Mouse (Mus musculus): ENCODE data around the gene Cnpy4. TPM values are rescaled to one million over a fixed set of nuclear protein-coding genes. Genes with fewer than 3 reads are reported as not detected.
"Not testable (repeated sequence)": the region's sequence is repeated elsewhere in the genome, so short reads cannot be mapped to it uniquely, and the experiment has no call there.

Gene Cnpy4
- polyA plus RNA-seq, 1 experiment = 1.7 TPM

- no peaks in the 10 kb centered on the region for H3K36me3 ChIP-seq (ENCODE audit: control insufficient read depth, insufficient read depth, low read length)
- H3K27me3 ChIP-seq (ENCODE audit: control insufficient read depth, insufficient read depth, low read length) = no peaks in the 10 kb centered on the region
- TF ChIP-seq POLR2A (IDR thresholded peaks at IDR 0.05; ENCODE audit: control insufficient read depth, low read depth, low read length) = no peak
- no peak for TF ChIP-seq CTCF (IDR thresholded peaks at IDR 0.05; ENCODE audit: control insufficient read depth, insufficient read depth, insufficient replicate concordance, low read depth, low read length)
- no peak overlapping the region for H3K27ac ChIP-seq (ENCODE audit: control insufficient read depth, insufficient read depth, low read depth, low read length)
- no peak overlapping the region for H3K4me3 ChIP-seq (ENCODE audit: control insufficient read depth, low read depth, low read length)
- H3K4me1 ChIP-seq (ENCODE audit: control insufficient read depth, insufficient read depth, low read length) = no peaks in the 10 kb centered on the region
Measured at GRCm38 (mm10) chr5:138207253-138207652, 20.0 kb downstream of the Cnpy4 start.

- no peak for TF ChIP-seq CTCF (IDR thresholded peaks at IDR 0.05; ENCODE audit: control insufficient read depth, insufficient read depth, insufficient replicate concordance, low read depth, low read length)
- no peak for TF ChIP-seq POLR2A (IDR thresholded peaks at IDR 0.05; ENCODE audit: control insufficient read depth, low read depth, low read length)
- Histone ChIP-seq H3K36me3 (ENCODE audit: control insufficient read depth, insufficient read depth, low read length) (no peaks in the 10 kb centered on the region), H3K27me3 (ENCODE audit: control insufficient read depth, insufficient read depth, low read length) (no peaks in the 10 kb centered on the region), H3K4me1 (ENCODE audit: control insufficient read depth, insufficient read depth, low read length) (no peaks in the 10 kb centered on the region), H3K27ac (ENCODE audit: control insufficient read depth, insufficient read depth, low read depth, low read length) (no peak overlapping the region), H3K4me3 (ENCODE audit: control insufficient read depth, low read depth, low read length) (no peak overlapping the region)
Measured at GRCm38 (mm10) chr5:138207873-138208272, 20.6 kb downstream of the Cnpy4 start.

DNA sequence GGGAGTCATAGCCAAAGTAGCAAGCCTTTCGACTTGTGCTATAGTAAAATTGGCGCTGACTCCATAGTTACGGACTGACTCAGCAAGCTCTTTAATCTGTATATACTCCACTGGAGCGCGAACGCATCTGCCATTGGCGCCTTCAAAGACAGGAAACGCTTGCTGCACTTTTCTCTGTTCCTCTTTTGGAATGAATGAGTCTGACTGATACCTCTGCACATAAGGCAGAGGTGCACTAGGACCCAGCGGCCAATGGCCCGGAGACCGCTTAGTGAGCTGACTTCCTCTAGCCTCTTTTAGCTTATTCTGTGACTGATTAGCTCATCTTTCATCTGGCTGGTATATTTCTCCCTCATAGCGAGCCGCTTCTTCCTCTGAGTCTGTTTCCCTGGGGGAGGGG is 29.3 kb downstream of the Cnpy4 start:
- not testable (repeated sequence) for H3K4me1 ChIP-seq (ENCODE audit: control insufficient read depth, insufficient read depth, low read length); H3K4me3 ChIP-seq (ENCODE audit: control insufficient read depth, low read depth, low read length); H3K36me3 ChIP-seq (ENCODE audit: control insufficient read depth, insufficient read depth, low read length); H3K27me3 ChIP-seq (ENCODE audit: control insufficient read depth, insufficient read depth, low read length); H3K27ac ChIP-seq (ENCODE audit: control insufficient read depth, insufficient read depth, low read depth, low read length)

GRCm38 (mm10) chr5:138219864-138220263 is 32.6 kb downstream of the Cnpy4 start:
- H3K36me3 ChIP-seq (ENCODE audit: control insufficient read depth, insufficient read depth, low read length) = no peaks in the 10 kb centered on the region
- TF ChIP-seq POLR2A (IDR thresholded peaks at IDR 0.05; ENCODE audit: control insufficient read depth, low read depth, low read length) (no peak), CTCF (IDR thresholded peaks at IDR 0.05; ENCODE audit: control insufficient read depth, insufficient read depth, insufficient replicate concordance, low read depth, low read length) (no peak)
- no peaks in the 10 kb centered on the region for H3K4me1 ChIP-seq (ENCODE audit: control insufficient read depth, insufficient read depth, low read length)
- H3K27ac ChIP-seq (ENCODE audit: control insufficient read depth, insufficient read depth, low read depth, low read length) = no peak overlapping the region
- no peak overlapping the region for H3K4me3 ChIP-seq (ENCODE audit: control insufficient read depth, low read depth, low read length)
- H3K27me3 ChIP-seq (ENCODE audit: control insufficient read depth, insufficient read depth, low read length) = no peaks in the 10 kb centered on the region

DNA sequence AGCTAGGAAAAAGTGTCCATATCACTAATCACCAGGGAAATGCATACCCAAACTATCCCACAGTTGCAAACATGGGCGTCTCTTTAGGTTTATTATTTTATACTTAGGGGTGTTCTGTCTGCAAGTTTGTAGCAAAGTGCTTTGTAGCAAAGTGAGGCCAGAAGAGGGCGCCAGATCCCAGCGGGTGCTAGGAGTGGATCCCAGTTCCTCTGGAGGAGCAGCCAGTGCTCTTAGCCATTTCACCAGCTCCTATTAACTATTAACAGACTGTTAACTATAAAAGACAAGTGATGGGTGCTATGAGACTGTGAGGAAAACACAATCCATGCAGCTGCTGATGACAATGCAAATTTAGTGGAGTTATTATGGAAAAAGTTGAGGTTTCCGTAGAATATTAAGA is 34.8 kb downstream of the Cnpy4 start:
- no peaks in the 10 kb centered on the region for H3K4me1 ChIP-seq (ENCODE audit: control insufficient read depth, insufficient read depth, low read length)
- H3K27ac ChIP-seq (ENCODE audit: control insufficient read depth, insufficient read depth, low read depth, low read length) = no peak overlapping the region
- no peaks in the 10 kb centered on the region for H3K27me3 ChIP-seq (ENCODE audit: control insufficient read depth, insufficient read depth, low read length)
- H3K4me3 ChIP-seq (ENCODE audit: control insufficient read depth, low read depth, low read length) = no peak overlapping the region
- TF ChIP-seq POLR2A (IDR thresholded peaks at IDR 0.05; ENCODE audit: control insufficient read depth, low read depth, low read length) = no peak
- TF ChIP-seq CTCF (IDR thresholded peaks at IDR 0.05; ENCODE audit: control insufficient read depth, insufficient read depth, insufficient replicate concordance, low read depth, low read length) = peak; percentile 67; the same call in 1 of the 2 replicates
- H3K36me3 ChIP-seq (ENCODE audit: control insufficient read depth, insufficient read depth, low read length) = no peaks in the 10 kb centered on the region

GRCm38 (mm10) chr5:138223287-138223686 is 36.0 kb downstream of the Cnpy4 start:
- TF ChIP-seq CTCF (IDR thresholded peaks at IDR 0.05; ENCODE audit: control insufficient read depth, insufficient read depth, insufficient replicate concordance, low read depth, low read length) (no peak), POLR2A (IDR thresholded peaks at IDR 0.05; ENCODE audit: control insufficient read depth, low read depth, low read length) (no peak)
- Histone ChIP-seq H3K4me1 (ENCODE audit: control insufficient read depth, insufficient read depth, low read length) (no peaks in the 10 kb centered on the region), H3K27me3 (ENCODE audit: control insufficient read depth, insufficient read depth, low read length) (no peaks in the 10 kb centered on the region), H3K4me3 (ENCODE audit: control insufficient read depth, low read depth, low read length) (no peak overlapping the region), H3K36me3 (ENCODE audit: control insufficient read depth, insufficient read depth, low read length) (no peaks in the 10 kb centered on the region), H3K27ac (ENCODE audit: control insufficient read depth, insufficient read depth, low read depth, low read length) (no peak overlapping the region)

- no peaks in the 10 kb centered on the region for H3K36me3 ChIP-seq (ENCODE audit: control insufficient read depth, insufficient read depth, low read length)
- TF ChIP-seq CTCF (IDR thresholded peaks at IDR 0.05; ENCODE audit: control insufficient read depth, insufficient read depth, insufficient replicate concordance, low read depth, low read length) = no peak
- TF ChIP-seq POLR2A (IDR thresholded peaks at IDR 0.05; ENCODE audit: control insufficient read depth, low read depth, low read length) = no peak
- H3K4me1 ChIP-seq (ENCODE audit: control insufficient read depth, insufficient read depth, low read length) = no peaks in the 10 kb centered on the region
- H3K4me3 ChIP-seq (ENCODE audit: control insufficient read depth, low read depth, low read length) = no peak within 1 kb of the TSS
- no peaks in the 10 kb centered on the region for H3K27me3 ChIP-seq (ENCODE audit: control insufficient read depth, insufficient read depth, low read length)
- no peak within 1 kb of the TSS for H3K27ac ChIP-seq (ENCODE audit: control insufficient read depth, insufficient read depth, low read depth, low read length)
Measured at GRCm38 (mm10) chr5:138225700-138226099, 38.4 kb downstream of the Cnpy4 start, which contains the start of gene Nxpe5. Gene Nxpe5 (plus strand): TSS chr5:138225898.

- Histone ChIP-seq H3K4me1 (ENCODE audit: control insufficient read depth, insufficient read depth, low read length) (no peaks in the 10 kb centered on the region), H3K27me3 (ENCODE audit: control insufficient read depth, insufficient read depth, low read length) (no peaks in the 10 kb centered on the region), H3K4me3 (ENCODE audit: control insufficient read depth, low read depth, low read length) (no peak overlapping the region), H3K36me3 (ENCODE audit: control insufficient read depth, insufficient read depth, low read length) (no peaks in the 10 kb centered on the region), H3K27ac (ENCODE audit: control insufficient read depth, insufficient read depth, low read depth, low read length) (no peak overlapping the region)
- no peak for TF ChIP-seq CTCF (IDR thresholded peaks at IDR 0.05; ENCODE audit: control insufficient read depth, insufficient read depth, insufficient replicate concordance, low read depth, low read length)
- TF ChIP-seq POLR2A (IDR thresholded peaks at IDR 0.05; ENCODE audit: control insufficient read depth, low read depth, low read length) = no peak
Measured at GRCm38 (mm10) chr5:138226491-138226890, 39.2 kb downstream of the Cnpy4 start.

Measured in testis, adult 2 months (tissue).